Mouse (Mus musculus) testis, adult 2 months (tissue): ENCODE measurements around the gene Krtap28-10. TPM values are rescaled to one million over a fixed set of nuclear protein-coding genes. Genes with fewer than 3 reads are reported as not detected.
A peak's percentile ranks its signal among the peaks of the same experiment; 100 is the strongest.
"Not testable (repeated sequence)": the region's sequence is repeated elsewhere in the genome, so short reads cannot be mapped to it uniquely, and the experiment has no call there.

Experiments used
- H3K27ac ChIP-seq: fragments of 200-500 bp; 2 replicates; pipeline ENCODE4 v1.5.1; 2012; ENCODE audit warnings: low read depth, low read length; ENCODE audit not compliant: control insufficient read depth, insufficient read depth
- H3K27me3 ChIP-seq: fragments of 200-500 bp; 2 replicates; pipeline ENCODE4 v1.6.1; 2012; ENCODE audit warnings: mild to moderate bottlenecking, low read length, moderate library complexity; ENCODE audit not compliant: control insufficient read depth, insufficient read depth
- H3K36me3 ChIP-seq: fragments of 200-500 bp; 2 replicates; pipeline ENCODE4 v1.6.1; 2012; ENCODE audit warnings: mild to moderate bottlenecking, low read length; ENCODE audit not compliant: control insufficient read depth, insufficient read depth
- H3K4me1 ChIP-seq: fragments of 200-500 bp; 2 replicates; pipeline ENCODE4 v1.6.1; 2012; ENCODE audit warnings: low read length; ENCODE audit not compliant: control insufficient read depth, insufficient read depth
- H3K4me3 ChIP-seq: fragments of 200-500 bp; 2 replicates; pipeline ENCODE4 v1.5.1; 2012; ENCODE audit warnings: low read depth, mild to moderate bottlenecking, low read length, moderate library complexity, mixed read lengths; ENCODE audit not compliant: control insufficient read depth
- CTCF ChIP-seq: fragments of 200-500 bp; IDR thresholded peaks from 2 replicates; pipeline ENCODE4 v1.5.1; 2012; ENCODE audit warnings: low read depth, mild to moderate bottlenecking, inconsistent platforms, low read length, moderate library complexity; ENCODE audit not compliant: control insufficient read depth, insufficient read depth, insufficient replicate concordance
- POLR2A ChIP-seq: fragments of 200-500 bp; IDR thresholded peaks from 2 replicates; pipeline ENCODE4 v1.6.1; 2012; ENCODE audit warnings: low read depth, mild to moderate bottlenecking, inconsistent platforms, low read length, moderate library complexity; ENCODE audit not compliant: control insufficient read depth
- polyA plus RNA-seq: library from polyadenylated mRNA; depleted of rRNA; stranded (reverse); fragments of >200 nt; gene quantifications from 2 replicates; pipeline ENCODE4 v1.2.3, GENCODE M21; 2012; rRNA removed

Gene Krtap28-10
- polyA plus RNA-seq, 1 experiment = not detected

DNA sequence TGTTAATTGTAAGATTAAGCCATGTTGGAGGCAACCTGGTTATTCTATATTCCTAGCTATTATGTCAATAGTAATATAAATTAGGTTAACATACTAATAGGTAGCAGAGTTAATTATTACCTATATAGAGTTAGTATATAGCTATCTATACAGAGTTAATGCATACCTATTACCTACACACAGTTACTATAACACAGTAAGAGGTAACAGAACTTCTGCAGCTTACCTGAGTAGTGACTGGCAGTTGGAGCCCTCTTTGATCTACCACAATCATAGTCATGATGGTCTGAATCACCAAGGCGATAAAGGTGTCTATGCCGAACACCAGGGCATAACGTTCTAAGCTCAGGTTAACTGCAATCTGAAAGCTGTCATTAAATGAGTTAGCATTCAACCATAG, 27.8 kb downstream of the Krtap28-10 start:
- H3K27ac ChIP-seq = no peak overlapping the region
- H3K36me3 ChIP-seq = no peaks in the 10 kb centered on the region
- no peak overlapping the region for H3K4me3 ChIP-seq
- H3K4me1 ChIP-seq = no peaks in the 10 kb centered on the region
- H3K27me3 ChIP-seq = no peaks in the 10 kb centered on the region
- TF ChIP-seq CTCF (no peak), POLR2A (no peak)

DNA sequence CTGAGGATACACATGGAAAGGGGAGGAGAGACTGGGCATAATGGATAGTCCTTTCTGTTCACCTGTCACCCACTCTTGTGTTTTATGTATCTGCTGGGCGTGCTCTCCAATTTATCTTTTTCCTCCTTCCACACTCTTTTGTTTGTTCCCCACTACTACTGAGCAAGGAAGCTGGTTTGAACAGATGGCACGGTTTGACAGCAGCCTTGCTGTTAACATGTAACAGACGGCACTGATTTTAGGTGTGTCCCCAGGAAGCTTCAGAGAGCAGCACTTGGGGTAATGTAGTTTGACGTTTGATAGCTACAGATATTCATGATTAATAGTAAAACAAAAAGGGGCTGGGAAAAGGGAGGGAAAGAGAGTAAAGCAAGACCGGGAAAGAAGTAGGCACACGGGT, 34.8 kb downstream of the Krtap28-10 start:
- peaks cover 2% of the 10 kb centered on the region; the same call in 1 of the 2 replicates for H3K4me1 ChIP-seq
- H3K4me3 ChIP-seq = no peak overlapping the region
- no peak overlapping the region for H3K27ac ChIP-seq
- no peak for TF ChIP-seq CTCF
- TF ChIP-seq POLR2A = no peak
- H3K36me3 ChIP-seq = no peaks in the 10 kb centered on the region
- H3K27me3 ChIP-seq = no peaks in the 10 kb centered on the region

DNA sequence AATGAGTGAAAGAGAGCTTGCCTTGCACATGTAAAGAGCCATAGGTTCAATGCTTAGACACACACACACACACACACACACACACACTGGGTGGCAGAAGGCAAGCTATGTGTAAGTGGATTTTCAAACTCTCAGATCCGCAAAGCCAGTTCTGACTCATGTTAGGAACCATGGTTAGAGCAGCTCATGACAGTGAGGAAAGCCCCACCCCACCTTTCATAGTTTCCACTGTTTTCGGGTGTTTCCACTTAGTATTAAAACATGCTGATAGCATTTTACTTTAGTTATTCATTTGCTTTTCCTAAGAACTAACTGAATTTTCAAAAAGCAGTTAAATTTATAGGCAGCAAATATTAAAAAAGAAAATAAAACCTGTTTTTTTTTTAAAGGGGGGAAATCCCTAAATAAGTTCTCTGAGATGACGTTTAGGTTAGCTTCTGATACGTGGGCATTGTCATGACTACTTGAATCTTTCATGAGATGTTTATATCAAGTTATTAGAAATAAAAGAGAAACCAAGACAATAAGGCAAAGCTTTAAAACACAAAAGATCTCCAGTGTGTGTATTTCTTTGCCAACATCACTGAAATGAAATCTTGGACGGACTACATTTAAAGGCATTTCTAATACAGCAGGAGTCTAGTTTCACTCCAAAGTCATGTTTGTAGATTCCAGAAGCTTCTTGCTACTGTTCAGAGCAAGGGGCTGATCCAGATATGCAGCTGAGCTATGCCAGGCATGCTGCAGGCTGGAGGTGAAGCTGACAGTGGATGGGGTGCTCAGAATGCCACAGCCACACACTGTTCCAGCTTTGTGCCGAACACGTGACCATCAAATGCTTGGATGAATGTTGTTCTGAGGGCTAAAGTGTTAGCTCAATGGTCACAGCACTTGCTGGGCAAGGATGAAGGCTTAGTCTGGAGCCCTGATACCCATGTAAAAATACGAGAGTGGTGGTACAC, 35.8 kb downstream of the Krtap28-10 start:
- H3K27ac ChIP-seq = no peak overlapping the region
- peaks cover 2% of the 10 kb centered on the region; the same call in 1 of the 2 replicates for H3K4me1 ChIP-seq
- TF ChIP-seq POLR2A = no peak
- no peak for TF ChIP-seq CTCF
- no peak overlapping the region for H3K4me3 ChIP-seq
- H3K36me3 ChIP-seq = no peaks in the 10 kb centered on the region
- H3K27me3 ChIP-seq = no peaks in the 10 kb centered on the region

DNA sequence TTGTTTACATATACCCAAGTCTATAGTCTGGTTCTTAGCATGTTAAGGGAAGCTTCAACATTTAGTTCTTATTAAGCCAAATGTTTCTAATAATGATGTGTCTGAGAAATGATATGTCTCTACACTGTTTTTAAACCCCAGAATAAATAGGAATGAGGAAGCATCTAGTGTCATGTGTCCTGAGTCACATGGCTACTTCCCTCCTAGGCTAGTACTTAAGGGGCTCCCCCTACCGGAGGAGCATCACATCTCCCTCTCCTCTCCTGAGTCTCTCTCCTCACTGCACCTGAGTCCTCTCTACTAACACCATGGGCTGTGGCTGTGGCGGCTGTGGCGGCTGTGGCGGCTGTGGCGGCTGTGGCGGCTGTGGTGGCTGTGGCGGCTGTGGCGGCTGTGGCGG, 42.0 kb downstream of the Krtap28-10 start, which contains the start of gene Gm47959:
Gene Gm47959, plus strand, starts transcription at position 243 of the 400 bp plus-strand sequence.
- peak within 1 kb of the TSS; percentile 33 for H3K4me3 ChIP-seq
- not testable (repeated sequence) for H3K4me1 ChIP-seq, H3K27me3 ChIP-seq, H3K36me3 ChIP-seq, H3K27ac ChIP-seq

DNA sequence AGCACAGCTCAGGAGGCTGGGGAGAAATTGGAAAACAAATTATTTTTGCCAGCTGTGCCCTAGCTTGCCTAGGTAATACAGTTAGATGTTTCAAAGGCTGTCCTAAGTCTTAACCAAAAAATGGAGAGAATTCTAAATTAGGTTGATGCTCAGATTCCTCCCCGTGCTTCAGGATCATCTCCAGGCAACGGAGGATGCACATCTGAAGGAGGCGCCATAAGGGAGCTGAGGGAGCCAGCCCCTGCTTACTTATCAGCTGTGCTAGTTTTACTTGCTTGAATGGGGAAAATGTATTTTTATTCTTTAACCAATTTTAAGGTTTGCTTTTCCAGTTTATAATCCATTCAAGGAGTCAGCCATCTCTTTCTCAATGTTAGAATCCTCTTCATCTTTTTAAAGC, 48.3 kb downstream of the Krtap28-10 start:
- no peaks in the 10 kb centered on the region for H3K27me3 ChIP-seq
- TF ChIP-seq POLR2A = no peak
- no peak for TF ChIP-seq CTCF

DNA sequence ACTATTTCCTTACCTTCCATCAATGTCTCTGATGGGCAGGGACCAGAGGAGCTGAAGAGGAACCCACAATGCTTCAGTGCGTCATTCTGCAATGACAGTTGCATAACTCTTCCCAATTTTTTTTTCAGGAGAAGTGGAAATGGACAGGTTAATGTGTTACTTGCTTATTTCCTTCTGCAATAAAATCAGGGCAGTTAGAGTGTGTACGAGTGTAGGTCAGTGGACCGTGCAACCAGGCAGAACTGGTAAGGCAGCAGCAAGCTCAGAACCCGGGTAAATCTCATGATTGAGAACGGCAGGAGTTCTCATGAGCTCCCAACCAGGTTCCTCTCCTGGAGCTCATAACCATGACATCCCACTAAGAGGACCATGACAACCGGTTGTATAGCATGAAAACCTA, 50.2 kb downstream of the Krtap28-10 start:
- Histone ChIP-seq H3K4me1 (no peaks in the 10 kb centered on the region), H3K27ac (no peak overlapping the region), H3K36me3 (no peaks in the 10 kb centered on the region), H3K4me3 (no peak overlapping the region), H3K27me3 (no peaks in the 10 kb centered on the region)
- TF ChIP-seq POLR2A (no peak), CTCF (no peak)

More for the DNA sequence above, 48.3 kb downstream of the Krtap28-10 start:
- H3K36me3 ChIP-seq = no peaks in the 10 kb centered on the region
- H3K4me1 ChIP-seq = no peaks in the 10 kb centered on the region
- H3K4me3 ChIP-seq = no peak overlapping the region
- H3K27ac ChIP-seq = no peak overlapping the region

DNA sequence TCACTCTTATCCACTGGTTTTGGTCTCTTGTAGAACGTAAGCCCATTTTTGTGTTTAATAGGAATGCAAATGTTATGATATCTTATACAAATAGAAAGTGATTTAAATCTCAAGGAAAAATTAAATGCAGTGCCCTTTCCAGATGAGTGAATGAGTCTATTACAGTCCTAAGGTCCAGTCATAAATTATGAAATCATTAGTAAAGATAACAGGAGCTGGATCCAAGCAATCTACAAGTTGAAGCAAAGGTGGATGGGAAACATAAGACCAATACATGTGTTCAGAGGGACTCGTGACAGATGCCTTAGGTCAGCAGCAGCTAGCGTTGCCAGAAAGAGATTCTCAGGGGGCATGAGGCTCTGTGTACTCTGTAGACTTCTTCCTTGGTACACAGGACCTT, 50.7 kb downstream of the Krtap28-10 start:
- no peaks in the 10 kb centered on the region for H3K4me1 ChIP-seq
- no peak overlapping the region for H3K27ac ChIP-seq
- no peak for TF ChIP-seq CTCF
- no peak for TF ChIP-seq POLR2A
- no peaks in the 10 kb centered on the region for H3K36me3 ChIP-seq
- H3K27me3 ChIP-seq = no peaks in the 10 kb centered on the region
- no peak overlapping the region for H3K4me3 ChIP-seq

Other genes with a start within 250 kb of the Krtap28-10 start
- gene Agfg1, start 203.0 kb downstream of the Krtap28-10 start, polyA plus RNA-seq = 145 and 150 TPM in 2 replicates
- 0.54 and 0.93 TPM in 2 replicates for gene A030005L19Rik, start 129.2 kb downstream of the Krtap28-10 start, polyA plus RNA-seq
- 0.14 TPM in 1 of 2 replicates, not detected in the other for gene A030014E15Rik, start 117.6 kb downstream of the Krtap28-10 start, polyA plus RNA-seq
- not detected in 2 replicates for gene Gm6217, start 111.1 kb downstream of the Krtap28-10 start, polyA plus RNA-seq
- gene A030003K21Rik, start 99.1 kb downstream of the Krtap28-10 start, polyA plus RNA-seq = not detected in 2 replicates
- gene Gm7544, start 86.5 kb downstream of the Krtap28-10 start, polyA plus RNA-seq = not detected in 2 replicates
- gene Gm47955, start 82.2 kb downstream of the Krtap28-10 start, polyA plus RNA-seq = not detected in 2 replicates
- not detected in 2 replicates for gene Gm47959, start 41.9 kb downstream of the Krtap28-10 start, polyA plus RNA-seq
- gene Slc19a3, start 4.0 kb downstream of the Krtap28-10 start, polyA plus RNA-seq = 0.10 and 0.17 TPM in 2 replicates
- gene Gm47969, start 2.5 kb upstream of the Krtap28-10 start, polyA plus RNA-seq = not detected in 2 replicates
- not detected in 2 replicates for gene A030005K14Rik, start 16.9 kb upstream of the Krtap28-10 start, polyA plus RNA-seq
- not detected in 2 replicates for gene Krtap28-13, start 18.4 kb upstream of the Krtap28-10 start, polyA plus RNA-seq
- not detected in 2 replicates for gene Ccl20, start 74.3 kb upstream of the Krtap28-10 start, polyA plus RNA-seq
- gene Daw1, start 117.3 kb upstream of the Krtap28-10 start, polyA plus RNA-seq = 27.6 and 33.8 TPM in 2 replicates